Comparison of ENCODE assay signal across 15 mouse cellular contexts in genomic region chr10:80341026-80341425, GRCm38 (mm10). TPM values are rescaled to one million over a fixed set of nuclear protein-coding genes. Genes with fewer than 3 reads are reported as not detected.
A peak's percentile ranks its signal among the peaks of the same experiment; 100 is the strongest.
DNase-seq lines count a peak whose midpoint lies in the region; ATAC-seq and TF ChIP-seq lines count a peak whose summit lies in the region.
"Had no signal": no experiment of that assay in that cellular context is flagged by ENCODE, and none has a peak within 500 bp of the region (broad histone marks: within the 10 kb centered on the region; RNA-seq: fewer than 3 reads in every experiment).

No protein-coding gene starts in this region.

- ATAC-seq in forebrain, embryonic 11.5 days (replicated peaks; ENCODE audit: low FRiP score): no peak
- ATAC-seq in intestine, embryonic 16.5 days: no peak
- ATAC-seq in intestine, postnatal 0 days: no peak
- ATAC-seq in midbrain, embryonic 16.5 days: no peak

- no peak for TF ChIP-seq CTCF in intestine, postnatal 0 days (IDR thresholded peaks at IDR 0.05; ENCODE audit: low read depth)

- no peak overlapping the region for H3K27ac ChIP-seq in forebrain, embryonic 10.5 days
- H3K27ac ChIP-seq in forebrain, embryonic 11.5 days (ENCODE audit: low read depth, low read length): no peak overlapping the region
- H3K27ac ChIP-seq in intestine, embryonic 16.5 days (ENCODE audit: low read length): no peak overlapping the region
- H3K27ac ChIP-seq in intestine, postnatal 0 days (ENCODE audit: low read depth, low read length): no peak overlapping the region
- H3K27ac ChIP-seq in midbrain, embryonic 10.5 days (replicated peaks): no peak overlapping the region
- no peak overlapping the region for H3K27ac ChIP-seq in midbrain, embryonic 16.5 days (ENCODE audit: low read length)
- H3K27ac ChIP-seq: heart, embryonic 15.5 days; macrophage had no signal

- H3K4me1 ChIP-seq in forebrain, embryonic 10.5 days: peaks cover 58% of the 10 kb centered on the region
- peaks cover 11% of the 10 kb centered on the region for H3K4me1 ChIP-seq in forebrain, embryonic 11.5 days (replicated peaks; ENCODE audit: control insufficient read depth, insufficient read depth, low read length)
- peaks cover 45% of the 10 kb centered on the region for H3K4me1 ChIP-seq in intestine, embryonic 16.5 days (ENCODE audit: control insufficient read depth, insufficient read depth, low read length)
- peaks cover 20% of the 10 kb centered on the region for H3K4me1 ChIP-seq in intestine, postnatal 0 days (replicated peaks; ENCODE audit: control insufficient read depth, insufficient read depth, low read length)
- peaks cover 49% of the 10 kb centered on the region for H3K4me1 ChIP-seq in midbrain, embryonic 10.5 days
- peaks cover 12% of the 10 kb centered on the region for H3K4me1 ChIP-seq in midbrain, embryonic 16.5 days (ENCODE audit: control insufficient read depth, insufficient read depth, low read length)

- no peak overlapping the region for H3K4me2 ChIP-seq in forebrain, embryonic 11.5 days (ENCODE audit: low read depth, low read length, severe bottlenecking)
- H3K4me2 ChIP-seq in intestine, embryonic 16.5 days (ENCODE audit: low read depth, low read length): 0 out of 2 replicates have a peak overlapping the region, but pooled peaks have one; percentile 71
- H3K4me2 ChIP-seq in intestine, postnatal 0 days (replicated peaks; ENCODE audit: low read depth): no peak overlapping the region; the same call in 1 of the 2 replicates
- H3K4me2 ChIP-seq in midbrain, embryonic 16.5 days (ENCODE audit: low read length): no peak overlapping the region

- peak overlapping the region; percentile 51 for H3K4me3 ChIP-seq in forebrain, embryonic 10.5 days
- H3K4me3 ChIP-seq in forebrain, embryonic 11.5 days (ENCODE audit: low read depth, low read length): no peak overlapping the region
- no peak overlapping the region for H3K4me3 ChIP-seq in intestine, embryonic 16.5 days (ENCODE audit: low read length)
- no peak overlapping the region for H3K4me3 ChIP-seq in intestine, postnatal 0 days (ENCODE audit: low read depth, low read length)
- peak overlapping the region; percentile 52 for H3K4me3 ChIP-seq in midbrain, embryonic 10.5 days
- H3K4me3 ChIP-seq in midbrain, embryonic 16.5 days (ENCODE audit: low read depth, low read length): no peak overlapping the region

- H3K36me3 ChIP-seq in forebrain, embryonic 10.5 days (replicated peaks): no peaks in the 10 kb centered on the region
- H3K36me3 ChIP-seq in forebrain, embryonic 11.5 days (ENCODE audit: control insufficient read depth, insufficient read depth, low read length): no peaks in the 10 kb centered on the region
- H3K36me3 ChIP-seq in intestine, embryonic 16.5 days (ENCODE audit: control insufficient read depth, insufficient read depth, low read length): no peaks in the 10 kb centered on the region
- H3K36me3 ChIP-seq in intestine, postnatal 0 days (ENCODE audit: control insufficient read depth, insufficient read depth): peaks cover 4% of the 10 kb centered on the region; the same call in 1 of the 2 replicates
- H3K36me3 ChIP-seq in midbrain, embryonic 10.5 days: no peaks in the 10 kb centered on the region
- H3K36me3 ChIP-seq in midbrain, embryonic 16.5 days (ENCODE audit: control insufficient read depth, insufficient read depth, low read length): no peaks in the 10 kb centered on the region
- H3K36me3 ChIP-seq: heart, embryonic 15.5 days had no signal

- peaks cover 86% of the 10 kb centered on the region for H3K27me3 ChIP-seq in forebrain, embryonic 10.5 days (ENCODE audit: poor library complexity, severe bottlenecking)
- H3K27me3 ChIP-seq in forebrain, embryonic 11.5 days (ENCODE audit: control insufficient read depth, insufficient read depth, low read length): peaks cover 62% of the 10 kb centered on the region
- H3K27me3 ChIP-seq in intestine, embryonic 16.5 days (replicated peaks; ENCODE audit: control insufficient read depth, insufficient read depth, low read length): peaks cover 32% of the 10 kb centered on the region
- H3K27me3 ChIP-seq in intestine, postnatal 0 days (replicated peaks; ENCODE audit: control insufficient read depth, insufficient read depth, low read length): peaks cover 19% of the 10 kb centered on the region
- H3K27me3 ChIP-seq in midbrain, embryonic 10.5 days (ENCODE audit: low read depth, poor library complexity, severe bottlenecking): peaks cover 82% of the 10 kb centered on the region
- peaks cover 56% of the 10 kb centered on the region for H3K27me3 ChIP-seq in midbrain, embryonic 16.5 days (ENCODE audit: control insufficient read depth, insufficient read depth, low read depth, low read length)

- H3K9me3 ChIP-seq in forebrain, embryonic 10.5 days: no peaks in the 10 kb centered on the region
- no peaks in the 10 kb centered on the region for H3K9me3 ChIP-seq in forebrain, embryonic 11.5 days (ENCODE audit: control insufficient read depth, low read length)
- H3K9me3 ChIP-seq in intestine, embryonic 16.5 days (ENCODE audit: control insufficient read depth, low read length): no peaks in the 10 kb centered on the region
- no peaks in the 10 kb centered on the region for H3K9me3 ChIP-seq in intestine, postnatal 0 days (ENCODE audit: control insufficient read depth)
- H3K9me3 ChIP-seq in midbrain, embryonic 10.5 days (replicated peaks): no peaks in the 10 kb centered on the region
- H3K9me3 ChIP-seq in midbrain, embryonic 16.5 days (replicated peaks; ENCODE audit: control insufficient read depth, low read length, poor library complexity, severe bottlenecking): no peaks in the 10 kb centered on the region
- H3K9me3 ChIP-seq: heart, embryonic 15.5 days had no signal

- 10% methylated on average over 21 of the region's 21 CpGs for WGBS in forebrain, embryonic 10.5 days
- 9% methylated on average over 21 of the region's 21 CpGs for WGBS in forebrain, embryonic 11.5 days
- 27% methylated on average over 21 of the region's 21 CpGs for WGBS in intestine, embryonic 16.5 days
- 53% methylated on average over 21 of the region's 21 CpGs for WGBS in intestine, postnatal 0 days
- 13% methylated on average over 21 of the region's 21 CpGs for WGBS in midbrain, embryonic 10.5 days
- WGBS in midbrain, embryonic 16.5 days: 8% methylated on average over 21 of the region's 21 CpGs

- no peak for DNase-seq in forebrain, embryonic 10.5 days (ENCODE audit: extremely low spot score, low spot score)
- DNase-seq in forebrain, embryonic 11.5 days (ENCODE audit: low spot score): no peak
- DNase-seq in midbrain, embryonic 10.5 days (ENCODE audit: low spot score): no peak
- peak; percentile 41 for DNase-seq in neural tube, embryonic 10.5 days (ENCODE audit: extremely low spot score, low spot score)
- no peak for DNase-seq in spleen, adult 12 weeks (ENCODE audit: low spot score)
- DNase-seq: cerebellum, adult 8-10 months; kidney, postnatal 4 days; midbrain, embryonic 14.5 days; right cerebral cortex, adult 18-20 months had no signal

- no peak overlapping the region for H3K9ac ChIP-seq in forebrain, embryonic 11.5 days (ENCODE audit: low read length)
- H3K9ac ChIP-seq in intestine, embryonic 16.5 days (ENCODE audit: low read depth, low read length): no peak overlapping the region
- no peak overlapping the region for H3K9ac ChIP-seq in intestine, postnatal 0 days (ENCODE audit: low read depth, low read length)
- H3K9ac ChIP-seq in midbrain, embryonic 16.5 days (ENCODE audit: low read depth, low read length): no peak overlapping the region
- H3K9ac ChIP-seq: heart, embryonic 15.5 days had no signal

RNA-seq across cellular contexts. Expression of gene Adamtsl5, which starts 7.2 kb away (rescaled TPM):
- polyA plus RNA-seq in forebrain, embryonic 10.5 days (2016; fragmentation: Nextera tagmentation; extraction: Ambion mirVana): 0.27 and 0.54 TPM in 2 replicates
- 0.51 and 0.76 TPM in 2 replicates for polyA plus RNA-seq in forebrain, embryonic 11.5 days (2014; fragmentation: Nextera tagmentation; extraction: Ambion mirVana)
- 28.2 and 37.2 TPM in 2 replicates for polyA plus RNA-seq in intestine, embryonic 16.5 days (2015; fragmentation: Nextera tagmentation; extraction: Ambion mirVana)
- 46.7 and 50.4 TPM in 2 replicates for polyA plus RNA-seq in intestine, postnatal 0 days (2015; fragmentation: Nextera tagmentation; extraction: Ambion mirVana)
- 0.48 and 0.91 TPM in 2 replicates for polyA plus RNA-seq in midbrain, embryonic 10.5 days (2016; fragmentation: Nextera tagmentation; extraction: Ambion mirVana)
- 0.38 and 0.40 TPM in 2 replicates for polyA plus RNA-seq in midbrain, embryonic 16.5 days (2015; fragmentation: Nextera tagmentation; extraction: Ambion mirVana)

RNA-seq across cellular contexts. Expression of gene Reep6, which starts 11.3 kb away (rescaled TPM):
- 7.7 and 9.1 TPM in 2 replicates for polyA plus RNA-seq in forebrain, embryonic 10.5 days (2016; fragmentation: Nextera tagmentation; extraction: Ambion mirVana)
- 7.0 and 8.0 TPM in 2 replicates for polyA plus RNA-seq in forebrain, embryonic 11.5 days (2014; fragmentation: Nextera tagmentation; extraction: Ambion mirVana)
- 255 and 314 TPM in 2 replicates for polyA plus RNA-seq in intestine, embryonic 16.5 days (2015; fragmentation: Nextera tagmentation; extraction: Ambion mirVana)
- 261 and 282 TPM in 2 replicates for polyA plus RNA-seq in intestine, postnatal 0 days (2015; fragmentation: Nextera tagmentation; extraction: Ambion mirVana)
- polyA plus RNA-seq in midbrain, embryonic 10.5 days (2016; fragmentation: Nextera tagmentation; extraction: Ambion mirVana): 9.1 and 11.5 TPM in 2 replicates
- 6.0 and 8.6 TPM in 2 replicates for polyA plus RNA-seq in midbrain, embryonic 16.5 days (2015; fragmentation: Nextera tagmentation; extraction: Ambion mirVana)

RNA-seq across cellular contexts. Expression of gene Pcsk4, which starts 11.7 kb away (rescaled TPM):
- 5.7 and 6.7 TPM in 2 replicates for polyA plus RNA-seq in forebrain, embryonic 10.5 days (2016; fragmentation: Nextera tagmentation; extraction: Ambion mirVana)
- polyA plus RNA-seq in forebrain, embryonic 11.5 days (2014; fragmentation: Nextera tagmentation; extraction: Ambion mirVana): 3.8 and 4.5 TPM in 2 replicates
- polyA plus RNA-seq in intestine, embryonic 16.5 days (2015; fragmentation: Nextera tagmentation; extraction: Ambion mirVana): 10.8 and 12.9 TPM in 2 replicates
- polyA plus RNA-seq in intestine, postnatal 0 days (2015; fragmentation: Nextera tagmentation; extraction: Ambion mirVana): 13.1 and 18.8 TPM in 2 replicates
- polyA plus RNA-seq in midbrain, embryonic 10.5 days (2016; fragmentation: Nextera tagmentation; extraction: Ambion mirVana): 3.3 and 4.2 TPM in 2 replicates
- 5.6 and 6.5 TPM in 2 replicates for polyA plus RNA-seq in midbrain, embryonic 16.5 days (2015; fragmentation: Nextera tagmentation; extraction: Ambion mirVana)

RNA-seq across cellular contexts. Expression of gene Plk5, which starts 15.2 kb away (rescaled TPM):
- 0.43 and 0.71 TPM in 2 replicates for polyA plus RNA-seq in forebrain, embryonic 10.5 days (2016; fragmentation: Nextera tagmentation; extraction: Ambion mirVana)
- 0.36 and 0.87 TPM in 2 replicates for polyA plus RNA-seq in forebrain, embryonic 11.5 days (2014; fragmentation: Nextera tagmentation; extraction: Ambion mirVana)
- polyA plus RNA-seq in intestine, embryonic 16.5 days (2015; fragmentation: Nextera tagmentation; extraction: Ambion mirVana): 0.39 and 0.64 TPM in 2 replicates
- 0.09 and 0.20 TPM in 2 replicates for polyA plus RNA-seq in intestine, postnatal 0 days (2015; fragmentation: Nextera tagmentation; extraction: Ambion mirVana)
- polyA plus RNA-seq in midbrain, embryonic 10.5 days (2016; fragmentation: Nextera tagmentation; extraction: Ambion mirVana): 0.12 and 0.32 TPM in 2 replicates
- polyA plus RNA-seq in midbrain, embryonic 16.5 days (2015; fragmentation: Nextera tagmentation; extraction: Ambion mirVana): 9.6 and 11.0 TPM in 2 replicates
- polyA plus RNA-seq: erythroblast, embryonic 14.5 days; macrophage had no signal

RNA-seq across cellular contexts. Expression of gene 2310011J03Rik, which starts 20.7 kb away (rescaled TPM):
- polyA plus RNA-seq in forebrain, embryonic 10.5 days (2016; fragmentation: Nextera tagmentation; extraction: Ambion mirVana): 56.4 and 60.2 TPM in 2 replicates
- 39.7 and 45.2 TPM in 2 replicates for polyA plus RNA-seq in forebrain, embryonic 11.5 days (2014; fragmentation: Nextera tagmentation; extraction: Ambion mirVana)
- 60.4 and 64.3 TPM in 2 replicates for polyA plus RNA-seq in intestine, embryonic 16.5 days (2015; fragmentation: Nextera tagmentation; extraction: Ambion mirVana)
- polyA plus RNA-seq in intestine, postnatal 0 days (2015; fragmentation: Nextera tagmentation; extraction: Ambion mirVana): 85.2 and 87.6 TPM in 2 replicates
- 57.3 TPM in 2 replicates for polyA plus RNA-seq in midbrain, embryonic 10.5 days (2016; fragmentation: Nextera tagmentation; extraction: Ambion mirVana)
- 21.9 and 26.7 TPM in 2 replicates for polyA plus RNA-seq in midbrain, embryonic 16.5 days (2015; fragmentation: Nextera tagmentation; extraction: Ambion mirVana)

Comparison
In these comparisons a context has a peak if more than half of its experiments do, and no peak if none do; other contexts are left out.
1. H3K4me3 ChIP-seq: peak in forebrain, embryonic 10.5 days (single experiment) and midbrain, embryonic 10.5 days (single experiment); none in forebrain, embryonic 11.5 days (single experiment), intestine, embryonic 16.5 days (single experiment), intestine, postnatal 0 days (single experiment) and midbrain, embryonic 16.5 days (single experiment).
2. RNA of gene Adamtsl5, which starts 7.2 kb away (polyA plus RNA-seq): 46.7 to 50.4 TPM in intestine, postnatal 0 days and 28.2 to 37.2 TPM in intestine, embryonic 16.5 days; 0.51 to 0.76 TPM in forebrain, embryonic 11.5 days, 0.48 to 0.91 TPM in midbrain, embryonic 10.5 days, 0.38 to 0.40 TPM in midbrain, embryonic 16.5 days and 0.27 to 0.54 TPM in forebrain, embryonic 10.5 days; every median in the first group is over 10 times any median in the second.
3. RNA of gene Reep6, which starts 11.3 kb away (polyA plus RNA-seq): 261 to 282 TPM in intestine, postnatal 0 days and 255 to 314 TPM in intestine, embryonic 16.5 days; 9.1 to 11.5 TPM in midbrain, embryonic 10.5 days, 6.0 to 8.6 TPM in midbrain, embryonic 16.5 days, 7.7 to 9.1 TPM in forebrain, embryonic 10.5 days and 7.0 to 8.0 TPM in forebrain, embryonic 11.5 days; every median in the first group is over 10 times any median in the second.